Mouse (Mus musculus) forebrain, postnatal 0 days (tissue): Measurements from ENCODE around the gene Smad6. TPM values are rescaled to one million over a fixed set of nuclear protein-coding genes. Genes with fewer than 3 reads are reported as not detected.
A peak's percentile ranks its signal among the peaks of the same experiment; 100 is the strongest.

Source experiments
- ATAC-seq: fragments of 200-750 bp; cut with Nextera tagmentation; 2 replicates; pipeline ENCODE4 v1.8.0; 2017; ENCODE audit warnings: mild to moderate bottlenecking, moderate library complexity
- DNase-seq: peaks from one replicate; pipeline ENCODE4 v3.0.0-alpha.2; 2015
- H3K27ac ChIP-seq: fragments of 300-500 bp; sonication (generic); 2 replicates; pipeline ENCODE4 v1.5.1; 2014; ENCODE audit warnings: low read depth, mild to moderate bottlenecking, antibody characterized with exemption, low read length, moderate library complexity, mixed read lengths
- H3K27me3 ChIP-seq: fragments of 300-500 bp; sonication (generic); 2 replicates; pipeline ENCODE4 v1.6.1; 2014; ENCODE audit warnings: mild to moderate bottlenecking, low read length, mixed read lengths; ENCODE audit not compliant: insufficient read depth
- H3K36me3 ChIP-seq: fragments of 300-500 bp; sonication (generic); 2 replicates; pipeline ENCODE4 v1.6.1; 2014; ENCODE audit warnings: mild to moderate bottlenecking, moderate library complexity; ENCODE audit not compliant: insufficient read depth
- H3K4me1 ChIP-seq: fragments of 300-500 bp; sonication (generic); 2 replicates; pipeline ENCODE4 v1.6.1; 2014; ENCODE audit warnings: antibody characterized with exemption; ENCODE audit not compliant: insufficient read depth
- H3K4me2 ChIP-seq: fragments of 300-500 bp; sonication (generic); 2 replicates; pipeline ENCODE4 v1.6.1; 2014; ENCODE audit warnings: low read depth, mild to moderate bottlenecking, moderate library complexity
- H3K4me3 ChIP-seq: fragments of 300-500 bp; sonication (generic); 2 replicates; pipeline ENCODE4 v1.5.1; 2014; ENCODE audit warnings: low read depth, low read length, mixed read lengths
- H3K9ac ChIP-seq: fragments of 300-500 bp; sonication (generic); 2 replicates; pipeline ENCODE4 v1.6.1; 2014; ENCODE audit warnings: mild to moderate bottlenecking
- H3K9me3 ChIP-seq: fragments of 300-500 bp; sonication (generic); 2 replicates; pipeline ENCODE4 v1.6.1; 2016; ENCODE audit warnings: low read length
- CTCF ChIP-seq: sonication (generic); IDR thresholded peaks from 2 replicates; pipeline ENCODE4 v1.5.1; 2016; ENCODE audit warnings: antibody characterized with exemption, control low read depth, low read depth
- WGBS: fragments of 180-500 bp; shearing (Covaris S2); extraction: QIAGEN DNeasy Blood & Tissue Kit; methylation state at CpG from one replicate; pipeline ENCODE4 v1.1.7; 2014; 5-methylcytosine and 5-hydroxymethylcytosine counted together
- polyA plus RNA-seq: library from polyadenylated mRNA; unstranded; fragments of >200 nt; fragmentation: Nextera tagmentation; extraction: Ambion mirVana; gene quantifications from 2 replicates; pipeline ENCODE4 v1.2.1, GENCODE M21; 2015
- total RNA-seq: library from RNA; depleted of rRNA; stranded (reverse); fragments of >200 nt; gene quantifications from 2 replicates; pipeline ENCODE4 v1.2.3, GENCODE M21; 2014

The Smad6 gene
- total and polyA plus RNA-seq, 2 experiments from 2014 or later, result 1.5 to 7.5 TPM

- H3K9me3 ChIP-seq, result no peaks in the 10 kb centered on the region
- H3K9ac ChIP-seq, result no peak overlapping the region
- H3K4me2 ChIP-seq, result no peak overlapping the region
- TF ChIP-seq CTCF, result no peak
- ATAC-seq, result no peak
- H3K4me3 ChIP-seq, result no peak overlapping the region
- H3K27me3 ChIP-seq, result no peaks in the 10 kb centered on the region
- WGBS, result 63% methylated on average over 7 of the region's 7 CpGs
- no peak for DNase-seq
- no peaks in the 10 kb centered on the region for H3K36me3 ChIP-seq
- H3K27ac ChIP-seq, result no peak overlapping the region
- H3K4me1 ChIP-seq, result no peaks in the 10 kb centered on the region
Observed at GRCm38 (mm10) chr9:64001081-64001480, 20.8 kb downstream of the Smad6 start.

- Histone ChIP-seq H3K4me1 (no peaks in the 10 kb centered on the region), H3K9me3 (no peaks in the 10 kb centered on the region), H3K4me3 (no peak overlapping the region), H3K36me3 (no peaks in the 10 kb centered on the region), H3K27ac (no peak overlapping the region), H3K27me3 (no peaks in the 10 kb centered on the region), H3K4me2 (no peak overlapping the region), H3K9ac (no peak overlapping the region)
- WGBS, result 89% methylated on average over 5 of the region's 5 CpGs
- TF ChIP-seq CTCF, result no peak
- no peak for ATAC-seq
- no peak for DNase-seq
Observed at GRCm38 (mm10) chr9:64000085-64000484, 21.8 kb downstream of the Smad6 start.

DNA sequence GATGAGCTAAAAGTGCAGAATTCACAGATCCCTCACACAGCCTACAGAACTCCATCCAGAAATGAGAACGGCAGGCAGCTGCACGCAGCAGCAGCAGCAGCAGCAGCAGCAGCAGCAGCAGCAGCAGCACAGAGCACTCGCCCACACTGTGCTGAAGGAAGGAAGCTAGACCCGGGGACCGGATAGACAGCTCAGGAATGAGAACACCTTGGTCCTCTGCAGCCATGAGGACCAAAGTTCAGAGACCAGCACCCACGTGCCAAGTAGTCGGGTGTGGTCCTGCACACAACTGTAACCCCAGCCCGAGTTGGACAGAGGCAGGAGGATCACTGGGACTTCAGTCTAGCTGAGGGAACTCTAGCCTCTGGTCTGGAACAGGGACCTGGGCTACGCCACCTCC is 22.7 kb downstream of the Smad6 start:
- H3K4me2 ChIP-seq, result no peak overlapping the region
- no peak for DNase-seq
- no peak for ATAC-seq
- no peak for TF ChIP-seq CTCF
- no peaks in the 10 kb centered on the region for H3K9me3 ChIP-seq
- no peaks in the 10 kb centered on the region for H3K4me1 ChIP-seq
- 85% methylated on average over 9 of the region's 9 CpGs for WGBS
- no peak overlapping the region for H3K4me3 ChIP-seq
- no peak overlapping the region for H3K9ac ChIP-seq
- H3K27me3 ChIP-seq, result no peaks in the 10 kb centered on the region
- H3K27ac ChIP-seq, result no peak overlapping the region
- no peaks in the 10 kb centered on the region for H3K36me3 ChIP-seq

DNA sequence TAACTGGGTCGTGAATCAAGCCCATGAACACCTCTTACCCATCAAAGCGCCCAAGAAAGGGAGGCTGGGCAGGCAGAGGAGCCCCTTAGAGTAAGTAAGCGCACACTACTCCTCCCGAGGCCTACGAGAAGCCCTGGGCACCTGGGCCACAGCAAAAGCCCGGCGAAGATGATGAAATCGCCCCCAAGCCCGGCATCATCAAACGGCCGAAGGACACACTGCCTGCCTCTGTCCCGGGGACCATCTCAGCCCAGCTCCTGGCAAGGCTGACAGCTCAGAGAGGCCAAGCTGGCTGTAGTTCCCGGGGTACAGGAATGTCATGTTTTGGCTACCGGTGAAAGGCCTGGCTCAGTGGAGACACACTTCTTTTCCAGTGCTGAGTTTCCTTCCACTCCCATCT is 23.8 kb downstream of the Smad6 start:
- H3K4me1 ChIP-seq, result no peaks in the 10 kb centered on the region
- H3K27me3 ChIP-seq, result no peaks in the 10 kb centered on the region
- TF ChIP-seq CTCF, result no peak
- H3K27ac ChIP-seq, result 0 out of 2 replicates have a peak overlapping the region, but pooled peaks have one; percentile 15
- no peaks in the 10 kb centered on the region for H3K9me3 ChIP-seq
- no peak overlapping the region for H3K4me3 ChIP-seq
- 52% methylated on average over 14 of the region's 14 CpGs for WGBS
- ATAC-seq (peak; percentile 32; the same call in 1 of the 2 replicates), DNase-seq (peak; percentile 34)
- no peak overlapping the region for H3K9ac ChIP-seq
- H3K4me2 ChIP-seq, result no peak overlapping the region
- H3K36me3 ChIP-seq, result no peaks in the 10 kb centered on the region

DNA sequence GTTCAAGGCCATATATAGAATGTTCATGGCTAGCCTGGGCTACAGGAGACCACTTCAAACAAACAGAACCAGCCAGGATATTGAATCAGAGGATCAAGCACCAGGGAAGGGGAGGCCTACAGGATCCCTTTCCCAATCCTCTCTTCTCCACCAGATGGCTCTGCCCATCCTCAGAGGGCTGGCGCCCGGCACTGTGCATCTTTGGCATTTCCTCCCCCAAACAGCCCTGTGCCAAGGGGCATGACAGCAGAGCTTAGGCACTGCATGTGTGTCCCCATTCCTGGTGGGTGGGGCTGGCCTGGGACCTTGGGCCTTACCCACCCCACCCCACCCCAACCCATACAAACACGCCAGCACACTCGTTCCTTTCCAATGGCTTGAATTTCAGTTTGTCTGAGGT is 24.4 kb downstream of the Smad6 start:
- ATAC-seq (peak; percentile 79), DNase-seq (peak; percentile 54)
- Histone ChIP-seq H3K9me3 (no peaks in the 10 kb centered on the region), H3K4me2 (no peak overlapping the region), H3K27ac (no peak overlapping the region), H3K4me3 (no peak overlapping the region), H3K9ac (no peak overlapping the region), H3K27me3 (no peaks in the 10 kb centered on the region), H3K36me3 (no peaks in the 10 kb centered on the region), H3K4me1 (no peaks in the 10 kb centered on the region)
- peak; percentile 65 for TF ChIP-seq CTCF
- 32% methylated on average over 4 of the region's 4 CpGs for WGBS

- DNase-seq (no peak), ATAC-seq (no peak)
- Histone ChIP-seq H3K27me3 (no peaks in the 10 kb centered on the region), H3K9me3 (no peaks in the 10 kb centered on the region), H3K36me3 (no peaks in the 10 kb centered on the region), H3K4me1 (0 out of 2 replicates have a peak, but pooled peaks cover 2% of the 10 kb centered on the region), H3K4me3 (no peak overlapping the region), H3K4me2 (no peak overlapping the region), H3K9ac (no peak overlapping the region), H3K27ac (no peak overlapping the region)
- TF ChIP-seq CTCF, result no peak
- WGBS, result 85% methylated on average over 5 of the region's 5 CpGs
Observed at GRCm38 (mm10) chr9:63993256-63993655, 28.6 kb downstream of the Smad6 start.

DNA sequence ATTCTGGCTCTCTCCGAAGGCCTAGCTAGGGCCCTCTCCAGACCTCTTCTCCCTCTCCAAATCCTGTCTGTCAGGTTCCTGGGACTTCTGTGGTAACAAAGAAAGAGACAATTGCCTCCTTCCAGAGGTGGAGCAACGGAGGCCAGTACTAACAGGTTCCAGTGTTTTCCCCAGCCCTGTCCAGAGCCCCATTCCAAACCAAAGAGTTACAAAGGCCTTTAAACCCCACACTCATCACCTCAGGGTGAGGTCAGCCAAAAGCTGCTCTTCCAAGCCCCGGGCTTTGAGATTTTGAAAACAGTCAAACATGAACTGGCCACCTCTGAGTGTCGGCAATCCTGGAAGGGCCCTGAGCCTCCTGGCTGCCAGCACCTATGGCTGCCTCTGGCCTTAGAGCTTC is 29.1 kb downstream of the Smad6 start:
- Histone ChIP-seq H3K4me3 (no peak overlapping the region), H3K9ac (no peak overlapping the region), H3K27ac (no peak overlapping the region), H3K4me1 (0 out of 2 replicates have a peak, but pooled peaks cover 2% of the 10 kb centered on the region), H3K4me2 (no peak overlapping the region), H3K27me3 (no peaks in the 10 kb centered on the region), H3K36me3 (no peaks in the 10 kb centered on the region), H3K9me3 (no peaks in the 10 kb centered on the region)
- WGBS, result 67% methylated on average over 4 of the region's 4 CpGs
- ATAC-seq (no peak), DNase-seq (no peak)
- TF ChIP-seq CTCF, result no peak
